Mouse (Mus musculus): ENCODE results near the gene Plxna2. TPM values are rescaled to one million over a fixed set of nuclear protein-coding genes. Genes with fewer than 3 reads are reported as not detected.

The Plxna2 gene
- total RNA-seq, 2 experiments from 2014 or later = 0.09 to 1.5 TPM

DNA sequence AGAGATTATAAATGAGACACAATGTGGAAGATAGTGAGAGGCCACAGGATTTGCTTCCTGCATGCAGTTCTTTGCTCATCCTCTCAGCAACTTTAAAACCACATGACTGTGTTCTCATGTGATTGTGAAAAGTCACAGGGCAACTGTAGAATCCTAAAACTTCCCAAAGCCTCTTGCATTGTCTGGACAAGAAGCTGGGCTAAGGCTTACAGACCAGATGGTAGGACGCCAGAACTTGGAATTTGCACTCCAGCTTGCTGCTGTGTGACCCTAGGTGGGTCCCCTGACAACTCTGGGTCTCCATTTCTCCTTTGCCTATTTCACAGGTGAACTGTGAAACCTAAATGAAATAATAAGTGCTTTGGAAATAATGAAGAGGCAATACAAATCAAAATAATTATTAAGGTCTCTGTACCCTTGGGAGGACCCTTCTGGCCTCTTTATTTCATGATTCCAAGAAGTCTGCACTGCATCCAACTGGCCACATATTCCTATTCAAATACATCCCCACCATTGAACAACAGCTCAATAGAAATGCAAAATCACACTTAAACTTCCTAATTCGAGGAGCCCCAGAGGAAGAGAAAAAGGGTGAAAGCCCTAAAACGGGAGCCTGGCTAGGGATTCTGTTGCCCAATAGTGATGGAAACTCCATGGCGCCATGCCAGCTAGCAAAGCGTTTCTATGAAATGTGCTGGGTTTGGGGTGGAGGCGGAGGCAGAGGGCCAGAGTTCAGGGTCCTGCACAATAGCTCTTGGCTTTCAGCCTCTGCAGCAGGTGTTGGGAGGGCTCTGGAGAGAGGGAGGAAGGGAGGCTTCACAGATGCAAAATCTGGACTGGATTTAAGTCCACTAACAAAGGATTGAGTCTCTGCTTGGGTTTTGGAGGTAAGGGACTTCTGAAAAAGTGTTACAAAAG lies 128.6 kb downstream of the Plxna2 start:
- ATAC-seq (replicated peaks; ENCODE audit: low FRiP score, low TSS enrichment, poor library complexity, severe bottlenecking) = no peak

- ATAC-seq (replicated peaks; ENCODE audit: low FRiP score, low TSS enrichment, poor library complexity, severe bottlenecking) = no peak
Observed at GRCm38 (mm10) chr1:194747258-194747657, 129.2 kb downstream of the Plxna2 start.

GRCm38 (mm10) chr1:194753168-194753567 lies 135.2 kb downstream of the Plxna2 start:
- peak; percentile 83 for ATAC-seq (replicated peaks; ENCODE audit: low FRiP score, low TSS enrichment, poor library complexity, severe bottlenecking)

DNA sequence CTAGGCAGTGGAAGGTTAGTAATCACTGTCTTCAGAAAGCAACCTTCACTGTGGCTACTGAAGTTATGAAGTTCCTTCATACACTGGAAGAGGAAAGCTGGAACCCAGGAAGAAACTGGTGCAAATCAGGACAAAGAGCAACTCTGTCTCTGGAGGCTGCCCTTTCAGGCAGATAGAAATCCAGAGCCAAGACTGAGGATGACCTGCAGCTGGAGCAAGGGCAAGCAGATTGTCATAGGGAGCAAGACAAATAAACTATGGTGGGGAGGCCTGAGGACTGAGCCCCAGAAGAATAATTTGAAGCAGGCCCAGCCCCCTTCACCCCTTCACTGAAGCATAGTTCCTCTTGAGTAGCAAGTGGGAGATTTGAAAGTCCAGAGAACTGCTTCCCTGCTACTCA lies 138.0 kb downstream of the Plxna2 start:
- ATAC-seq (replicated peaks; ENCODE audit: low FRiP score, low TSS enrichment, poor library complexity, severe bottlenecking) = no peak

DNA sequence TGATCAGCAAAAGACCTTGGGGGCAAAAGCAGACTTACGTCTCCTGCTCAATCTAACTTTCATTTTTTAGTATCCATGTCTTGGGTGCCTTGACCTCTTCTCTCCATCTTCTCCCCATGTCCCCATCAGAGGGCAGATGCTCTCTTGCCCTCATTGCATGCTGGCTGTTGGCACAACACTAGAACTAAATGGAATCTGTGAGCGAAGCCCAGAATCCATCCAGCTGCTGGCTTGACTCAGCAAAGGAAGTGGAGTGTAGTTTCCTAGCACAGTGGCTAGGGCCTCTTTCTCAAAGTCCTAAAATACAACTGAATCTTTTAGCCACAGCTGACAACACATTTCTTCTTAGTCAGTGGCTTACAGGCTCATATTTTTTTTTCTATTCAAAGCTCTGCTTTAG lies 138.4 kb downstream of the Plxna2 start:
- no peak for ATAC-seq (replicated peaks; ENCODE audit: low FRiP score, low TSS enrichment, poor library complexity, severe bottlenecking)

DNA sequence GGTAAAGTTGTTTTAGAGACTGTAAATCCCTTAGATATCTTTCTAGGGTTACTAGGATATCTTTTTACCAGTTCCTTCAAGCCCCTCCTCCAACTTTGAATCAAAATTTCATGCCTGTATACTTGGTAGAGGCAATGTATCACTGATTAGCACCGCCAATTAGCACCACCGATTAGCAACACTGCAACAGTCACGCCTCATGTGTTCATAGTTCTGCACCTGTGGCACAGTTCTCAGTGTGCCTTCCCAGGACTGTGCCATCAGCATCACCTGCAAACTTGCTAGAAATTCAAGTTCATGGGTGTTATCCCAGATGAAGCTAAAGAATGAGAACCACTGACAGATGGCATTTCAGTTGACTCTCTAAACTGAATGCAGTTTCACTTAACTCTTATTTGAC lies 138.8 kb downstream of the Plxna2 start:
- ATAC-seq (replicated peaks; ENCODE audit: low FRiP score, low TSS enrichment, poor library complexity, severe bottlenecking) = no peak

DNA sequence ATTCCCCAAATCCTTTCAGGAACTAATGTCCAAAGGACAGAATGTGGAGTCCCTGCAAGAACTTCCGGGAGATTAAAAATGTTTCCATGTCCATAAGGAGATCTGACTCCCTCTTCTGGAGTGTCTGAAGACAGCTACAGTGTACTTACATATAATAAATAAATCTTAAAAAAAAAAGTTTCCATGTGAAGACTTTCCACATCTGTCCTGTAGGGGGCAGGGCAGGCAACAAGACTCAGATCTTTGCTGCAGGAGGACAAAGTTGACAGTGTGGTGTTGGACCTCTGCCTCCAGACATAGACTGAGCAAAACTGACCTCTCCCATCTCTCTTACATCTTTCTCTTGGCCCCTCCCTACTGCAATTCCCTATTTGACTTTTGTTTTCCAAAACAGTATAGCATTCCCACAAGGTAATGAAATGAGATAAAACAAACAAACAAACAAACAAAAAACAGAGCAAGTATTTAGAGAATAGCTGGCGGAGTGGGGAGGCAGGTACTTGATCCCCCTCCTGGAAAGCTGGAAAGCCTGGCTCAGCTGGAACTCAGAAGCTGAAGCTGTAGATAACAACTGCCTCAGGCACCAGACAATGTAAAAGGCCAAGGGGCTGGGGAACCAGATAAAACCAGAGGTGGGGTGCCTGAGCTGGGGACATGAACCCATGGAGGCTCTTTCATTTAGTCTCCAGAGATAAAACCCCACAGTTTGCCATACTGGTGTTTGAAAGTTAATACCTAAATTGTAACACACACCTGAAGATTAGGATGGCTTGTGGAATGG lies 143.6 kb downstream of the Plxna2 start:
- peak; percentile 93 for ATAC-seq (replicated peaks; ENCODE audit: low FRiP score, low TSS enrichment, poor library complexity, severe bottlenecking)

GRCm38 (mm10) chr1:194762896-194763295 lies 144.9 kb downstream of the Plxna2 start:
- peak; percentile 35 for ATAC-seq (replicated peaks; ENCODE audit: low FRiP score, low TSS enrichment, poor library complexity, severe bottlenecking)

GRCm38 (mm10) chr1:194764951-194765350 lies 146.9 kb downstream of the Plxna2 start:
- ATAC-seq (replicated peaks; ENCODE audit: low FRiP score, low TSS enrichment, poor library complexity, severe bottlenecking) = no peak

DNA sequence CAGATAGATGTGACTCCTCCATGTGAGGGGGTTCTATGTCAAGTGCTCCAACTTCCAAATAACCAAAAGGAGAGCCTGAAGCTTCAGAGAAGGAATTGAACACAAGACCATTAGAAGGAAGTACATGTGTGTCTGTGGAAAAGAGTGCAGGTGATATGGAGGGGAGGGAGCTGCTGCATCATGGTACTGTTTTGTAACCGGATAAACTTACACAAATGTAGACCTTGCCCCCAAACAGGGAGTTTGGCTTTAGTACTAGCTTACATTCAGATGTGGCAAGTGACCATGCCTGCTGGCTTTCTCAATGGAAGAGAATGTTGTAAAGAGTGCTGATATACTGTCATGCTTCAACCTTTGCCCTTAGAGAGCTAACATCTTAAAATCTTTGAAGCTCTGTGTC lies 150.8 kb downstream of the Plxna2 start:
- no peak for ATAC-seq (replicated peaks; ENCODE audit: low FRiP score, low TSS enrichment, poor library complexity, severe bottlenecking)

DNA sequence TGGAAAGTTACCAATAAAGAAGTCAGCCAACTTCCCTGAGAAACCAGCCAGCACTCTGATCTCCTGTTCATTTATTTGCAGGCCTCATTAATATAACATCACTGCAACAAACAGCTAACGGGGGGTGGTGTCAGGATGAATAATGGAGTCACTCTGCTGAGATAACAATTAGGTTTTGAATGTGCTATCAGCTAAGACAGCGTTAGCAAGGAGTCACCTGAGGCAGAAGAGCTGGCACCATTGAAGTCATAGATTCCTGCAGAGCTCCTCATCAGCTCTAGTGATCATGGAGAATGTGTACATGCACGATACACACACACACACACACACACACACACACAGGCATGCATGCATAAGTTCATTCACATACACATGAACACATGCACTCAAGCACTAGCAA lies 154.0 kb downstream of the Plxna2 start:
- ATAC-seq (replicated peaks; ENCODE audit: low FRiP score, low TSS enrichment, poor library complexity, severe bottlenecking) = no peak

DNA sequence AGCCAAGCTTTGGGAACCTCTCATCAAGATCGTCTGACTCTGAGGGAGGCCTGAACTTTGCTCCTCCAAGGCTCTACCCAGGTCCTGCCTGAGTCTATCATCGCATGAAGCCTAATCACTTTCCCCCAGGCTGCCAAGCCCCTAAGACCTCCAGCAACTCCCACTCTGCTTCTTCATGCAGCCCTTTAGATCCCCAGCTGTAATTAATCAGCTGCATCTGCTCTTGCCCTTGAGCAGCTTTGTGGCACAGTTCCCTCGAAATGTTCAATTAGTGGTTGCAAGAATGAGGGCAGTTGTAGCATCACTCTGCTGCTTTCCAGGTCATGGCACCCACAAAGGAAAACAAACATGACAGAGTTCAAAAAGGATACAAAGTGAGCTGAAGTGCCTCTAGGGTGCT lies 155.9 kb downstream of the Plxna2 start:
- ATAC-seq (replicated peaks; ENCODE audit: low FRiP score, low TSS enrichment, poor library complexity, severe bottlenecking) = peak; percentile 76

GRCm38 (mm10) chr1:194774350-194774749 lies 156.3 kb downstream of the Plxna2 start:
- peak; percentile 80 for ATAC-seq (replicated peaks; ENCODE audit: low FRiP score, low TSS enrichment, poor library complexity, severe bottlenecking)

GRCm38 (mm10) chr1:194774754-194775153 lies 156.7 kb downstream of the Plxna2 start:
- peak; percentile 50 for ATAC-seq (replicated peaks; ENCODE audit: low FRiP score, low TSS enrichment, poor library complexity, severe bottlenecking)

DNA sequence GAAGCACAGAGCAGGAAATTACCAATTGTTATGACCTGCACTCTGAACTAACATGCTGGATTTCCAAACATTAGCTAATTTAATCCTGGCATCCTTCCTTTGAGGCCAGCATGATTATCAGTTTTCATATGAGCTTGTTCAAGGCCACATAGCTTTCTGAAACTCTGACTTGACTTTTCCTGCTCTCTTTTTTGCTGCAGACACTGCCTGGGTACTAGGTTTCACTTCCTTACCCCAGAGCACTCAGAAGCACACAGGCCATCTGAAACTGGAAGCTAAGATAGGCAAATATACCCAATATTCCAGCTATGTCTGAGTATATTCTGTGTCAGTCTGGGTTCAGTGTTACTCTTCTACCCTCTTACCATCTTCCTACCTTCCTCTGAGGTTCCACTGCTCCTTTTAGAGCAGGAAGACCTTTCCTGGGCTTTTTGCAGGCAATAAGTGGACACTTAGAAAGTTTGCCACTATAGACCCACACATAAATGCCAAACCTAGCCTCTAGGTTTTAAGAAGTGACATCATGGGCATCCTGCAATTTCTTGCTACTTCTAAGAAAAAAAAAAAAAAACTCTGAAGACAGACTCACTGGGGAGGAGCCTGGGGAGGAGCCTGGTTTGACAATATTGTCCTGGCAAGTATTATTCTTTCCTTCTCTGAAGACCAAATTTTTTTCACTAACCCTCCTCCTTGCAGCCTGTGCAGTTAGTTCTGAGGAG lies 157.8 kb downstream of the Plxna2 start:
- ATAC-seq (replicated peaks; ENCODE audit: low FRiP score, low TSS enrichment, poor library complexity, severe bottlenecking) = no peak

DNA sequence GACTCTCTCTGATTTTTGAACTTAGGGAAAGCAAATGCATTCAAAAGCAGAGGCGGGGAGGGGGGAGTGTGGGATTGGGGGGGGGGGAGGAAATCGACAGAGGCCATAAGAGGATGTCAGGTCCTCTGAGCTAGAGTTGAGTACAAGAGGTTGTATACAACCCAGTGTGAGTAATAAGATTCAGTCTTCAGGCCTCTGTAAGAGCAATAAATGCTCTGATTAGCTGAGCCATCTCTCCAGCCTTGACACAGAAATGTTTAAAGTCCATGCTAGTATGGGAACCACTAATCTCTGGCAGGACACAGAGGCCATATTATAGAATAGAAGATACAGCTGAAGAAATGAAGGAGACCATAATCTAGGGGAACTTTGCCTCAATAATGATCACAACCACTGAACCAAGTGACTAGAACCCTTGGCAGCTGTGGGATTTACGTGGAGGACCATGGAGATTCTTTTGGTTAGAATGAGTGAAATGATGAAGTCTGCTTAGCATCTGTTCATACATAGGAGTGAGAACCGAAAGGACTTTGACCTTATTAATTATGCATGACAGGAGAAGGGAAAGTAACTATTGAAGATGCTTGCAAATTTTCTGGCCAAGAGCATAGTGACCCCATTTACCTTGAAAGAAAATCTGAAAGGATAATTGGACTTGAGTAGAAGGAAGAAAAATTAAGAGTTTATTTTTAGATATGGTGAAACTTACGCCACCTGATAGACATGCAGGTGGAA lies 158.7 kb downstream of the Plxna2 start:
- no peak for ATAC-seq (replicated peaks; ENCODE audit: low FRiP score, low TSS enrichment, poor library complexity, severe bottlenecking)

DNA sequence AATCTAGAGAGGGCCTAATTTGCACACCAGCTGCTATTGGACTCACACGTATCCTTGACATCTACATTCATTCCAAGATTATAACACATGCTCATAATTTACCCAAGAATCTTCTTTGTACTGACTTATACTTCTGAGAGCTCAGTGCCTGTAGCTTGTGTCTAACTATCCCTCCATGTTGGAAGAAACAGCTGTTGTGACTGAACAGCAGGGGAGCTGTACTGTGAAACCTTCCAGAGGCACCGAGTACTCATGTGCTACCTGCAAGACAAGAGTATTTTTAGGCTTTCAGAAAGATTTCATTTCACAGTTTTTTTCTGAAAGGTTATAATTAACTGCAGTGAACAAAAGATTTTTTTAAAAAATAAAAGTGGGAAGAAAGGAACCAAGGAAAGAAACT lies 159.6 kb downstream of the Plxna2 start:
- no peak for ATAC-seq (replicated peaks; ENCODE audit: low FRiP score, low TSS enrichment, poor library complexity, severe bottlenecking)

- ATAC-seq (replicated peaks; ENCODE audit: low FRiP score, low TSS enrichment, poor library complexity, severe bottlenecking) = no peak
Observed at GRCm38 (mm10) chr1:194780392-194780791, 162.4 kb downstream of the Plxna2 start.

DNA sequence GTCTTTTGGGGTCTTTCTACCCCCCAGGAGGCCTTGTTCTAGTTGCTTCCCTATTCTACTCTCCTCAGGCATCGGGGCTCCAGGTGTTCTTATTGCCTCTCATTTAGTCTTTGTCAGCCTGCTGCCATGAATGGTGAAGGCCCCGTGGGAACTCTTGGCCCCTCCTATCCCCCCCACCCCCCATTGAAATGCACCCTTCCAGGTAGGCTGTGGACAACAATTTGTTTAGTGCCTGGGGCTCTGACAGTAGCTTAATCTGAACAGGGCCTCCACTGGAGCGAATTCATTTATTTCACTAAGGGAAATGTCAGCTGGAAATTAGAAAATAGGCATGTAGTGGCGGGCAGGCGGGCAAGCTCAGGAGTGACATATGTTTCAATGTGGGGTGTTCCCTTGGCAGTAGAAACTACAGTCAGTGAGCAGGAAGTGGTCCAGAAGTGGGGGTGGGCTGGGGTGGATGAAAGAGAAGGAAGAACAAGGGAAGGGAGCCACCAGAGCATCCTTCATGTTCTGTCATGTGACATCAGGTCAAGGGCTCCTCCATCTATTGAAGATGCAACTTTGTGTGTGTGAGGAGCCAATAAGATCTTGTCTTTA lies 162.9 kb downstream of the Plxna2 start:
- no peak for ATAC-seq (replicated peaks; ENCODE audit: low FRiP score, low TSS enrichment, poor library complexity, severe bottlenecking)

Measured in megakaryocyte-erythroid progenitor cell, adult 5-6 weeks (primary cell).